Mouse (Mus musculus) heart, postnatal 0 days (tissue): ENCODE measurements around the gene 1700049E17Rik2. TPM values are rescaled to one million over a fixed set of nuclear protein-coding genes. Genes with fewer than 3 reads are reported as not detected.
"Not testable (repeated sequence)": the region's sequence is repeated elsewhere in the genome, so short reads cannot be mapped to it uniquely, and the experiment has no call there.

ENCODE experiments used
- ATAC-seq: fragments of 200-750 bp; cut with Nextera tagmentation; 2 replicates; pipeline ENCODE4 v1.8.0; 2017; ENCODE audit warnings: low read depth, moderate number of reproducible peaks, moderate library complexity; ENCODE audit not compliant: insufficient read depth
- DNase-seq: peaks from one replicate; pipeline ENCODE4 v3.0.0-alpha.2; 2016; ENCODE audit warnings: low spot score
- H3K27ac ChIP-seq: fragments of 300-500 bp; sonication (generic); 2 replicates; pipeline ENCODE4 v1.5.1; 2014; ENCODE audit warnings: low read depth, mild to moderate bottlenecking
- H3K27me3 ChIP-seq: fragments of 300-500 bp; sonication (generic); 2 replicates; pipeline ENCODE4 v1.6.1; 2014; ENCODE audit warnings: low read length, mixed read lengths; ENCODE audit not compliant: control insufficient read depth, insufficient read depth
- H3K36me3 ChIP-seq: fragments of 300-500 bp; sonication (generic); replicated peaks from 2 replicates; pipeline ENCODE4 v1.6.1; 2014; ENCODE audit warnings: low read length, mixed read lengths; ENCODE audit not compliant: control insufficient read depth, insufficient read depth
- H3K4me1 ChIP-seq: fragments of 300-500 bp; sonication (generic); 2 replicates; pipeline ENCODE4 v1.6.1; 2014; ENCODE audit warnings: antibody characterized with exemption; ENCODE audit not compliant: control insufficient read depth, insufficient read depth
- H3K4me2 ChIP-seq: fragments of 300-500 bp; sonication (generic); 2 replicates; pipeline ENCODE4 v1.6.1; 2014; ENCODE audit warnings: low read depth, mild to moderate bottlenecking, low read length, moderate library complexity
- H3K4me3 ChIP-seq: fragments of 300-500 bp; sonication (generic); 2 replicates; pipeline ENCODE4 v1.5.1; 2014; ENCODE audit warnings: low read depth, low read length
- H3K9ac ChIP-seq: fragments of 300-500 bp; sonication (generic); replicated peaks from 2 replicates; pipeline ENCODE4 v1.6.1; 2014; ENCODE audit warnings: low read depth, low read length, mixed read lengths
- H3K9me3 ChIP-seq: fragments of 300-500 bp; sonication (generic); replicated peaks from 2 replicates; pipeline ENCODE4 v1.6.1; 2016; ENCODE audit warnings: low read length; ENCODE audit not compliant: control insufficient read depth
- WGBS: fragments of 180-500 bp; shearing (Covaris S2); extraction: QIAGEN DNeasy Blood & Tissue Kit; methylation state at CpG from one replicate; pipeline ENCODE4 v1.1.7; 2014; 5-methylcytosine and 5-hydroxymethylcytosine counted together
- polyA plus RNA-seq: library from polyadenylated mRNA; unstranded; fragments of >200 nt; fragmentation: Nextera tagmentation; extraction: Ambion mirVana; gene quantifications from 2 replicates; pipeline ENCODE4 v1.2.1, GENCODE M21; 2015
- total RNA-seq: library from RNA; depleted of rRNA; stranded (reverse); fragments of >200 nt; gene quantifications from 2 replicates; pipeline ENCODE4 v1.2.3, GENCODE M21; 2014; ENCODE audit warnings: low replicate concordance; rRNA removed

The 1700049E17Rik2 gene
- not detected in 2 replicates for total RNA-seq
- not detected in 2 replicates for polyA plus RNA-seq

GRCm38 (mm10) chr14:41572911-41573310, at the start of gene 1700049E17Rik2:
Gene 1700049E17Rik2, plus strand, starts transcription at chr14:41573211.
- DNase-seq, H3K4me1 ChIP-seq, H3K27me3 ChIP-seq, H3K4me3 ChIP-seq, H3K36me3 ChIP-seq, H3K4me2 ChIP-seq, H3K9ac ChIP-seq, ATAC-seq, H3K9me3 ChIP-seq, H3K27ac ChIP-seq: not testable (repeated sequence)
- no CpG with 5 or more reads among the region's 1 CpGs for WGBS

- 62% methylated on average over 1 of the region's 1 CpGs for WGBS
- not testable (repeated sequence) for H3K27ac ChIP-seq, H3K9ac ChIP-seq, H3K36me3 ChIP-seq, H3K4me1 ChIP-seq, H3K27me3 ChIP-seq, H3K9me3 ChIP-seq, H3K4me2 ChIP-seq, H3K4me3 ChIP-seq, ATAC-seq, DNase-seq
Measured at GRCm38 (mm10) chr14:41524695-41525094, 48.3 kb upstream of the 1700049E17Rik2 start.

GRCm38 (mm10) chr14:41555483-41555882, 17.5 kb upstream of the 1700049E17Rik2 start, which contains the start of gene Gm7970:
Gene Gm7970, minus strand, starts transcription at chr14:41555583.
- not testable (repeated sequence) for ATAC-seq, H3K4me1 ChIP-seq, DNase-seq

GRCm38 (mm10) chr14:41586346-41586745, 13.3 kb downstream of the 1700049E17Rik2 start:
- H3K9ac ChIP-seq, H3K4me1 ChIP-seq, H3K27me3 ChIP-seq, DNase-seq, H3K4me2 ChIP-seq, H3K4me3 ChIP-seq, H3K9me3 ChIP-seq, ATAC-seq, H3K36me3 ChIP-seq, H3K27ac ChIP-seq: not testable (repeated sequence)
- 59% methylated on average over 1 of the region's 1 CpGs for WGBS

More at GRCm38 (mm10) chr14:41555483-41555882, 17.5 kb upstream of the 1700049E17Rik2 start, which contains the start of gene Gm7970:
- H3K9ac ChIP-seq, H3K36me3 ChIP-seq, H3K4me3 ChIP-seq, H3K4me2 ChIP-seq, H3K27ac ChIP-seq, H3K27me3 ChIP-seq, H3K9me3 ChIP-seq: not testable (repeated sequence)
- no CpG with 5 or more reads among the region's 2 CpGs for WGBS

- H3K27me3 ChIP-seq, H3K4me2 ChIP-seq, H3K36me3 ChIP-seq, H3K9ac ChIP-seq, H3K4me1 ChIP-seq, H3K4me3 ChIP-seq, H3K27ac ChIP-seq, H3K9me3 ChIP-seq, ATAC-seq, DNase-seq: not testable (repeated sequence)
- whole genome bisulfite sequencing = 87% methylated on average over 15 of the region's 15 CpGs
Measured at GRCm38 (mm10) chr14:41600935-41601334, 27.9 kb downstream of the 1700049E17Rik2 start.

GRCm38 (mm10) chr14:41610690-41611089, 37.7 kb downstream of the 1700049E17Rik2 start:
- H3K36me3 ChIP-seq, H3K9ac ChIP-seq, ATAC-seq, H3K27me3 ChIP-seq, H3K4me3 ChIP-seq, H3K4me1 ChIP-seq, H3K27ac ChIP-seq, H3K9me3 ChIP-seq, DNase-seq, H3K4me2 ChIP-seq: not testable (repeated sequence)
- WGBS = 50% methylated on average over 1 of the region's 1 CpGs

- not testable (repeated sequence) for H3K27ac ChIP-seq, H3K36me3 ChIP-seq, H3K4me2 ChIP-seq, H3K27me3 ChIP-seq, H3K4me1 ChIP-seq, ATAC-seq, DNase-seq, H3K9me3 ChIP-seq, H3K4me3 ChIP-seq, H3K9ac ChIP-seq
- 74% methylated on average over 4 of the region's 5 CpGs for WGBS
Measured at GRCm38 (mm10) chr14:41622535-41622934, 49.5 kb downstream of the 1700049E17Rik2 start.

- not testable (repeated sequence) for H3K36me3 ChIP-seq, ATAC-seq
Measured at GRCm38 (mm10) chr14:41624512-41624911, 51.5 kb downstream of the 1700049E17Rik2 start, which contains the start of gene Gm3072. Gene Gm3072, minus strand, starts transcription at chr14:41624612.

GRCm38 (mm10) chr14:41630144-41630543, 57.1 kb downstream of the 1700049E17Rik2 start:
- not testable (repeated sequence) for H3K9ac ChIP-seq, H3K27ac ChIP-seq, H3K27me3 ChIP-seq, H3K4me1 ChIP-seq, ATAC-seq, H3K36me3 ChIP-seq, H3K9me3 ChIP-seq, H3K4me3 ChIP-seq, H3K4me2 ChIP-seq, DNase-seq
- WGBS = 84% methylated on average over 9 of the region's 11 CpGs

More at GRCm38 (mm10) chr14:41624512-41624911, 51.5 kb downstream of the 1700049E17Rik2 start, which contains the start of gene Gm3072:
- H3K4me2 ChIP-seq, H3K9ac ChIP-seq, H3K4me1 ChIP-seq, H3K4me3 ChIP-seq, H3K9me3 ChIP-seq, H3K27me3 ChIP-seq, DNase-seq, H3K27ac ChIP-seq: not testable (repeated sequence)
- WGBS = 50% methylated on average over 1 of the region's 2 CpGs
